33 mouse cellular contexts compared by ENCODE assay signal in genomic region chr2:34725269-34725668, GRCm38 (mm10).
"Had no signal": no experiment of that assay in that cellular context is flagged by ENCODE, and none has a peak within 500 bp of the region (broad histone marks: within the 10 kb centered on the region; RNA-seq: fewer than 3 reads in every experiment).

No protein-coding gene starts in this region.

- H3K9me3 ChIP-seq: heart, embryonic 10.5 days; heart, embryonic 12.5 days; heart, embryonic 13.5 days; heart, embryonic 15.5 days; hindbrain, embryonic 10.5 days; hindbrain, embryonic 12.5 days; hindbrain, embryonic 13.5 days; hindbrain, embryonic 15.5 days; intestine, embryonic 15.5 days; kidney, embryonic 15.5 days had no signal

- H3K9ac ChIP-seq: heart, embryonic 12.5 days; heart, embryonic 13.5 days; heart, embryonic 15.5 days; hindbrain, embryonic 12.5 days; hindbrain, embryonic 13.5 days; hindbrain, embryonic 14.5 days; hindbrain, embryonic 15.5 days; intestine, embryonic 15.5 days; kidney, embryonic 15.5 days had no signal

- H3K4me2 ChIP-seq: heart, embryonic 11.5 days; heart, embryonic 12.5 days; heart, embryonic 13.5 days; heart, embryonic 15.5 days; hindbrain, embryonic 12.5 days; hindbrain, embryonic 13.5 days; hindbrain, embryonic 14.5 days; hindbrain, embryonic 15.5 days; intestine, embryonic 15.5 days; kidney, embryonic 15.5 days had no signal

- H3K27me3 ChIP-seq: heart, embryonic 12.5 days; heart, embryonic 13.5 days; heart, embryonic 15.5 days; hindbrain, embryonic 12.5 days; hindbrain, embryonic 13.5 days; hindbrain, embryonic 15.5 days; intestine, embryonic 15.5 days; kidney, embryonic 15.5 days had no signal

- H3K4me1 ChIP-seq: heart, embryonic 10.5 days; heart, embryonic 12.5 days; heart, embryonic 15.5 days; hindbrain, embryonic 10.5 days; hindbrain, embryonic 12.5 days; hindbrain, embryonic 13.5 days; hindbrain, embryonic 15.5 days; intestine, embryonic 15.5 days; kidney, embryonic 15.5 days had no signal

- ATAC-seq: hindbrain, embryonic 16.5 days; hindbrain, postnatal 0 days; inflammation-experienced regulatory T-cells, adult 6 months; intestine, embryonic 15.5 days; intestine, embryonic 16.5 days had no signal

- H3K27ac ChIP-seq: heart, embryonic 10.5 days; heart, embryonic 13.5 days; heart, embryonic 15.5 days; hindbrain, embryonic 10.5 days; hindbrain, embryonic 12.5 days; hindbrain, embryonic 13.5 days; hindbrain, embryonic 14.5 days; hindbrain, embryonic 15.5 days; hindbrain, postnatal 0 days; intestine, embryonic 15.5 days; kidney, embryonic 15.5 days; kidney, postnatal 0 days; layer of hippocampus, adult 2 months; left cerebral cortex, adult 2 months had no signal

- DNase-seq: heart, postnatal 10 days; heart, postnatal 14 days; heart, postnatal 4 days; kidney, adult 11 months; kidney, adult 18-20 months; kidney, adult 2 months; kidney, adult 8-10 months; kidney, adult 9 months; kidney, postnatal 10 days; kidney, postnatal 14 days; kidney, postnatal 25 days; kidney, postnatal 36 days; kidney, postnatal 4 days; layer of hippocampus, postnatal 36 days had no signal

- H3K4me3 ChIP-seq: heart, embryonic 10.5 days; heart, embryonic 12.5 days; heart, embryonic 13.5 days; heart, embryonic 15.5 days; hindbrain, embryonic 10.5 days; hindbrain, embryonic 12.5 days; hindbrain, embryonic 13.5 days; hindbrain, embryonic 15.5 days; intestine, embryonic 15.5 days; kidney, embryonic 15.5 days; layer of hippocampus, adult 2 months; left cerebral cortex, adult 2 months had no signal
